Mouse (Mus musculus): ENCODE results near the gene Gm3269. TPM values are rescaled to one million over a fixed set of nuclear protein-coding genes. Genes with fewer than 3 reads are reported as not detected.

The Gm3269 gene
- polyA plus RNA-seq (2017; shearing (Covaris generic)): not detected

DNA sequence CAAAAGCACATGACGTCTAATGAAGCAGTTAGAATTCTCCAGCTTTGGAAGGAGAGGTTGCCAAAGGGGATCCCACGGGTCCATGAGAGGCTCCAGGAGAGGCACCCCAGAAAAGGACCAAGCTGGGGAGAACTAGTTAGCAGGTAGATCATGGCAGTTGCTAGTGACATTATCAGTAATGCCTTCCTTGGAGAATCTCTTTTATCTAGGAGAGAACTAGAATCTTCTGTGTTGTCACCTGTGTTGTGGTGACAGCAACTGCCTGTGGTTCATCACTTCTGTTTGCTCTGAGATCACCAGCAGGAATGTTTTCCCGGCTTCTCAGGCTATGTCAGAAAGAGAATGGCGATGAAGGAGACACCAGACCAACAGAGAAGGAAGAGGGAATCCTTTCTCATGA lies at the start of gene Gm3269:
Gm3269 (plus strand) TSS at position 301 of the 400 bp plus-strand sequence.

DNA sequence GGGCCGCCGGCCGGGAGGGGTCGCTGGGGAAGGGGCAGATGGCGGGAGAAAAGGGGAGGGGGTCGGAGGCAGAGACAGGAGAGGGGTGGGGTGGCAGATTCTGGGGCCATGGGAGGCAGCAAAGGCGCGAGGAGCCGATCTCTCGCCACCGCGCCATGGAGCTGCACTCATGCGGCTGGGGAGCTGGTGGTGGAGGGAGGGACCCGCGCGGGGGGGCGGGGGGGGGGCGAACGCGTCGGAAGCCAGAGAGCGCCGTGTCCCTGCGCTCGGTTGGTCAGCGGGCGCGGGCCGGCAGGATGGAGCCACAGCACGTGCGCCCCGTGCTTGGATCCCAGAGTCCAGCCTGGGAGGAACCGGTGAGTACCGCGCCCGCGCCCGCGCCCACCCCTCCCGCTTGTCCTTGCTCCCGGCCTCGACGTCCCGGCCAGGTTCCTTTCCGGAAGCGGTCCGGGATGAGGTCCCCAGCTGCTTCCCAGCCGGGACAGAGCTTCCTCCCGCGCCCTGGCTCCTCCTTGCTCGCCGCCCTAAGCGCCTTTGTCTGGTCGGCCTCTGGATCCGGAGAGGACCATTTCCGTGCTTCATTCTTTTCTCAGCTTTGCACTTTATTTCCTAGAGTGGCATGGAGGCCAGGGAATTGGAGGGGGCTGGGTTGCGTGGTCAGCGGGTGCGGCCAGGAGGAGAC lies 17.5 kb downstream of the Gm3269 start, which contains the start of gene Gm3264:
Gm3264 (plus strand) TSS at position 278 of the 682 bp plus-strand sequence.

DNA sequence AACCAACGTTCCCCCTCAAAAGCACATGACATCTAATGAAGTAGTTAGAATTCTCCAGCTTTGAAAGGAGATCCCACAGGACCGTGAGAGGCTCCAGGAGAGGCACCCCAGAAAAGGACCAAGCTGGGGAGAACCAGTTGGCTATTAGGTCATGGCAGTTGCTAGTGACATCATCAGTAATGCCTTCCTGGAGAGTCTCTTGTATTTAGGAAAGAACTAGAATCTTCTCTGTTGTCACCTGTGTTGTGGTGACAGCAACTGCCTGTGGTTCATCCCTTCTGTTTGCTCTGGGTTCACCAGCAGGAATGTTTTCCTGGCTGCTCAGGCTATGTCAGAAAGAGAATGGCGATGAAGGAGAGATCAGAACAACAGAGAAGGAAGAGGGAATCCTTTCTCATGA lies 54.2 kb downstream of the Gm3269 start, which contains the start of gene Gm3278:
Gm3278 (plus strand) TSS at position 301 of the 400 bp plus-strand sequence.

Other genes starting within 250 kb of the Gm3269 start
- gene Gm8159, start 205.8 kb upstream of the Gm3269 start, polyA plus RNA-seq (2017; shearing (Covaris generic)): under 1 TPM; 0.08 to 0.40 TPM
- under 1 TPM in 1 of 2 experiments, not detected in 1; 0.65 TPM for gene Gm3239, start 173.9 kb upstream of the Gm3269 start, polyA plus RNA-seq (2017; shearing (Covaris generic))
- not detected for gene Gm7876, start 128.9 kb upstream of the Gm3269 start, polyA plus RNA-seq (2017; shearing (Covaris generic))
- gene Gm3252, start 111.3 kb upstream of the Gm3269 start, polyA plus RNA-seq (2017; shearing (Covaris generic)): 10 to 100 TPM in 1 of 2 experiments, under 1 TPM in 1; 0.71 to 11.6 TPM
- gene Gm9602, start 61.8 kb upstream of the Gm3269 start, polyA plus RNA-seq (2017; shearing (Covaris generic)): not detected
- gene Gm3264, start 17.5 kb downstream of the Gm3269 start, polyA plus RNA-seq (2017; shearing (Covaris generic)): 1 to 10 TPM in 1 of 2 experiments, not detected in 1; 4.2 TPM
- gene Gm3278, start 54.3 kb downstream of the Gm3269 start, polyA plus RNA-seq (2017; shearing (Covaris generic)): under 1 TPM in 1 of 2 experiments, not detected in 1; 0.24 TPM
- under 1 TPM; 0.44 to 0.46 TPM for gene Gm8297, start 145.8 kb downstream of the Gm3269 start, polyA plus RNA-seq (2017; shearing (Covaris generic))
- gene Gm3298, start 177.8 kb downstream of the Gm3269 start, polyA plus RNA-seq (2017; shearing (Covaris generic)): not detected
- 1 to 10 TPM in 1 of 2 experiments, not detected in 1; 1.2 TPM for gene 4930555G01Rik, start 212.5 kb downstream of the Gm3269 start, polyA plus RNA-seq (2017; shearing (Covaris generic))
- gene Gm8281, start 232.9 kb downstream of the Gm3269 start, polyA plus RNA-seq (2017; shearing (Covaris generic)): 10 to 100 TPM in 1 of 2 experiments, 1 to 10 TPM in 1; 4.1 to 13.0 TPM